Mouse (Mus musculus) stomach, embryonic 16.5 days (tissue): ENCODE measurements at regions not wholly inside any gene's neighbourhood (a gene's known extent, or its start where the extent isn't known, plus 50 kb on each side); places are given as distances from the start of the nearest gene placed in this dataset.

Experiments used
- ATAC-seq: fragments of 200-750 bp; cut with Nextera tagmentation; 2 replicates; pipeline ENCODE4 v1.8.0; 2017; ENCODE audit warnings: moderate number of reproducible peaks, moderate TSS enrichment; ENCODE audit not compliant: insufficient read depth, low FRiP score
- H3K27ac ChIP-seq: fragments of 300-500 bp; sonication (generic); 2 replicates; pipeline ENCODE4 v1.5.1; 2014; ENCODE audit warnings: low read length
- H3K27me3 ChIP-seq: fragments of 300-500 bp; sonication (generic); 2 replicates; pipeline ENCODE4 v1.6.1; 2014; ENCODE audit warnings: low read length, control low read depth, mixed read lengths; ENCODE audit not compliant: control insufficient read depth, insufficient read depth
- H3K36me3 ChIP-seq: fragments of 300-500 bp; sonication (generic); 2 replicates; pipeline ENCODE4 v1.6.1; 2014; ENCODE audit warnings: low read length; ENCODE audit not compliant: control insufficient read depth, insufficient read depth
- H3K4me1 ChIP-seq: fragments of 300-500 bp; sonication (generic); 2 replicates; pipeline ENCODE4 v1.6.1; 2014; ENCODE audit warnings: low read length, control low read depth, mixed read lengths; ENCODE audit not compliant: control insufficient read depth, insufficient read depth
- H3K4me2 ChIP-seq: fragments of 300-500 bp; sonication (generic); 2 replicates; pipeline ENCODE4 v1.6.1; 2014; ENCODE audit warnings: low read depth, low read length, mixed read lengths
- H3K4me3 ChIP-seq: fragments of 300-500 bp; sonication (generic); replicated peaks from 2 replicates; pipeline ENCODE4 v1.5.1; 2014; ENCODE audit warnings: mild to moderate bottlenecking, low read length
- H3K9ac ChIP-seq: fragments of 300-500 bp; sonication (generic); 2 replicates; pipeline ENCODE4 v1.6.1; 2014; ENCODE audit warnings: low read length
- H3K9me3 ChIP-seq: fragments of 300-500 bp; sonication (generic); replicated peaks from 2 replicates; pipeline ENCODE4 v1.6.1; 2016; ENCODE audit warnings: low read length, control low read depth; ENCODE audit not compliant: control insufficient read depth
- WGBS: fragments of 180-500 bp; shearing (Covaris S2); extraction: QIAGEN DNeasy Blood & Tissue Kit; methylation state at CpG from one replicate; pipeline ENCODE4 v1.1.7; 2014; 5-methylcytosine and 5-hydroxymethylcytosine counted together

DNA sequence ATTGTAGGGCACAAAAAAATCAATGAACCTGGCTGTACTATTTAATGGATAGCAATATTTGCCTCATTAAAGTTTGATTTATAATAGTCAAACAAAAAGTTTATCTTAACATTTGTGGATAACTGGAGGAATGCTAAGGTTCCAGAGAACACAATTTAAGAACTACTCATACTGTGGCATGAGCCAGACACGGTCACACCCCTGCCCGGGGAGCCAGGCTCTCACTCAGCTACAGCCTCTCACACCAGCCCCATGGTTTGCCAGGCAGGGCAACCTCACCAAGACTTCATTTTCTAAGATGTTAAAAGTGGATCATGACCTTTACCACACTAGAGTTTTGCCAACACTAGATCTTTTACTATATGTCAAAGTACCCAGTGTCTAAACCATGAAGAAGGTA lies 319.7 kb upstream of the Nr5a2 start:
- 69% methylated on average over 2 of the region's 2 CpGs for WGBS
- H3K4me3 ChIP-seq = no peak overlapping the region
- no peak for ATAC-seq
- no peak overlapping the region for H3K4me2 ChIP-seq
- H3K9me3 ChIP-seq = no peaks in the 10 kb centered on the region
- H3K4me1 ChIP-seq = no peaks in the 10 kb centered on the region
- H3K9ac ChIP-seq = no peak overlapping the region
- H3K36me3 ChIP-seq = no peaks in the 10 kb centered on the region
- H3K27me3 ChIP-seq = no peaks in the 10 kb centered on the region
- H3K27ac ChIP-seq = no peak overlapping the region

DNA sequence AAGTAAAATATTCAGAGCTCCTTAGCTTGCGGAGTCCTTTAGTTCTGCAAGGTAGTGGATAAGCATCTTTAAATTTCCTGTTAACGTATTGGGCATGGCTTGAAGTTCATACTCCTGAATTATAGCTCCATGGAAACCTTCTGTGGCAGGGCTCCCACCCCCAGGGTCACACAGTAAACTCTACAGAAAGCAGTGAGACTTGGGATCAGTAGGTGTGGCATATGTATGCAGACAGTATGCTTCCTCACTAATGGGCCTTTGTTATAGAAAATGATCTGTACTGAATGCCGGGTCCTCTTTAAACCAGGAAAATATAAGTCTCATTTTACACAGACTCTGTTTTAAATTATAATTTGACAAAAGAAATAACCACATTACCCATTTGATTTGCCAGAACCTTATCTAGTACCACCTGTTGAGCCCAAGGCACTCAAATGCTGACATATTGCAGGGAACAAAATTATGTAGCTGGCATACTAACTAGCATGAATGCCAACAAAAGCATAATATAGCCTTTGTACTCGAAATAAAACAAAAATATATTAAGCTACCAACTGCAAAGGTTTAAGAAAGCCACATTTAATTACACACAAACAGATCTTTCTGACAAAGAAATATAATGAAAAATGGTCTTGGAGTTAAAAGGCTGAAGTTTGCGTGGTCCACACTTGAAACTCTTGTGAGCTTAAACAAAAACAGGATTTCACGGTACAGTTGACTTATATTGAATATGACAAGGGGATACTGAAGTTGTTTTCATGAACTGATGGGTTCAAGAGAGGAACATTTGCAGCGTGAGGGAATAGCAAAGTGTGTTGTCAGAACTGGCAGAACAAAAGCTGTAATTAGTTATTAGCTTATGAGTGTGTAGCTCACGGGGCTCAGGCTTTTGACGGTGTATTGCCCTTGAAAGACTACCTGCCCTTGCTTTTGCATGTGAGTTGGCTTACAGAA lies 310.7 kb upstream of the Nr5a2 start:
- WGBS = 73% methylated on average over 9 of the region's 9 CpGs
- Histone ChIP-seq H3K4me2 (no peak overlapping the region), H3K9ac (no peak overlapping the region), H3K4me3 (no peak overlapping the region), H3K27ac (no peak overlapping the region), H3K9me3 (no peaks in the 10 kb centered on the region), H3K4me1 (no peaks in the 10 kb centered on the region), H3K27me3 (no peaks in the 10 kb centered on the region), H3K36me3 (no peaks in the 10 kb centered on the region)
- ATAC-seq = no peak

DNA sequence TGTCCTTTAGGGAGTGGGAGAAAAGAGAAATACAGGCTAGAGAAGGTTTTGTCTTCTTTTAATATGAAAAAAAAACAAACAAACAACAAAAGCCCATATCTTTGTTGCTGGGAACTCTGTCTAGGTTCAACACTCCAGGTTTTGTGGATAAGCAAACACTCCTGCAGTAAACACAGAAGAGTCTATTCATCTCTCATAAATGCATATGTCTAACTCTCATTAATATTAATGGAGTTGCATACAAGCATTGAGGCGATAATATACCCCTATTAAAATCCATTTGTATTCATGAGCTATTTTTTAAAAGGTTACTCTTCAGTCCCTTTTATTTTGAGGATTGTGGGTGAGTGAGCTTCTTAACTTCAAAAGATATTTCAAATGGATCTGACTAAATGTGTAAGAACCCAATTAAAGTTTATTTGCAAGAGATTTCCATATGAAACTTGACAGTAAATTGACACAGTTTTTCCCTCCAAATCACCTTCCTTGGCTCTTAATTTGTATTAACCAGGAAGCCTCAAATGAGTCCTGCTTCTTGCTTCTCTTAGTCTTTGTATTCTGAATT lies 302.6 kb upstream of the Nr5a2 start:
- Histone ChIP-seq H3K4me3 (no peak overlapping the region), H3K27me3 (no peaks in the 10 kb centered on the region), H3K9me3 (no peaks in the 10 kb centered on the region), H3K4me1 (no peaks in the 10 kb centered on the region), H3K4me2 (no peak overlapping the region), H3K36me3 (no peaks in the 10 kb centered on the region), H3K27ac (no peak overlapping the region), H3K9ac (no peak overlapping the region)
- 88% methylated on average over 1 of the region's 1 CpGs for WGBS
- no peak for ATAC-seq

DNA sequence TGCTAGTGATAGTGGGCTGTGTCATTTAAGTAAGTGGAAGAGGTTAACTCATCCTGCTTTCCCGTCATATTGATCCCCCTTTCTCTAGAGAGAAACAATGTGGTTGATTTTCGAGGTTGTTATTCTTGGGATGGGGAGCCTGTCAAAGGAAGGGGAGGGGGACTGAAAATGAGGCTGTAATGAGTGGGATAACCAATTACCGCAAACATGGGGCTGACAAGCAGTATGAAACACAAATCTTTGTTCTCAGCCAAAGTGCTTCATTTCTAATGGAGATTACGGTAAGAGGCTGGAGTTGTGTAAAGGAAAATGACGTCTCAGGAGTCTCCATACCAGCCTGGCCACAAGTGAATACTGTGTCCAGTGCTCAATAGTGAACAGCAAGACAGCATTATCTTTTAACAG lies 301.9 kb upstream of the Nr5a2 start:
- WGBS = 59% methylated on average over 5 of the region's 5 CpGs
- no peaks in the 10 kb centered on the region for H3K4me1 ChIP-seq
- H3K4me2 ChIP-seq = no peak overlapping the region
- H3K4me3 ChIP-seq = no peak overlapping the region
- H3K9me3 ChIP-seq = no peaks in the 10 kb centered on the region
- no peaks in the 10 kb centered on the region for H3K36me3 ChIP-seq
- no peaks in the 10 kb centered on the region for H3K27me3 ChIP-seq
- ATAC-seq = no peak
- H3K27ac ChIP-seq = no peak overlapping the region
- H3K9ac ChIP-seq = no peak overlapping the region

DNA sequence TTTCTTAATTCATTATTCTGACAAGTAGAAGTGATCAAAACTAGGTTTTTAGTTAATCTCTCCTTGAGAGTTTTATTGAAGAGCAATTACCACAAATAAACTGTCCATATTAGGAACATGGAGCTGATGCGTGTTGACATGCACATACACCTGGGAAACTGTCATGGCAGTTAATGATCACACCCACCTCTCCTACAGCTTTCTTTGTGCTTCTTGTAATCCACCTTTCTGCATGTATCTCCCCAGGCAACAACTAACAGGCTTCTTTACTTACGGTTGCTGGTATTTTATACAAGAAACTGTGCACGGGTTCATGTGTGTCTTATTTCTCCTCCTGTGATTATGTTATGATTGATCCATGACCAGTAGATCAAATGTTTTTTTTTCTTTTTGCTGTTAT lies 296.0 kb upstream of the Nr5a2 start:
- Histone ChIP-seq H3K9ac (no peak overlapping the region), H3K4me1 (no peaks in the 10 kb centered on the region), H3K27me3 (no peaks in the 10 kb centered on the region), H3K9me3 (0 out of 2 replicates have a peak, but pooled peaks cover 5% of the 10 kb centered on the region), H3K36me3 (no peaks in the 10 kb centered on the region), H3K27ac (no peak overlapping the region), H3K4me2 (no peak overlapping the region), H3K4me3 (no peak overlapping the region)
- no peak for ATAC-seq
- WGBS = 74% methylated on average over 3 of the region's 3 CpGs

DNA sequence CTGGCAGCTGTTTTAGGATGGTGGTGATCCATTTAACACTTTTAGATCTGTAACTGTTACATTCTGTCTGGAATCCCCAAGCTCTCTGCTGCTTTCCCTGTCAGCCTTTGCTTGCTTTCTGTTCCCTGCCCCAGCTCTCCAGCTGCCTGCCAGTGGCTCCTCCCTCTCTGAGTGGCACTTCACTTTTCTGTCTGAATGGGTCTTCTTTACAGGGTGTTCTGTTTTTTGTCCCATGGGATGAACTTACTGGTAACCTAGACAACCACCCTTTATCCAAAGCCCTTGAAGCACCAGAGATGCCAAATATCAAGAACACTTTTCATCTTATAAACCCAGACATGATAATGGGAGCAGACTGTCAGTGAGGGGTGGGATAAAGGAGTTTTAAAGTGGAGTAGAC lies 294.8 kb upstream of the Nr5a2 start:
- H3K27ac ChIP-seq = no peak overlapping the region
- H3K9me3 ChIP-seq = 0 out of 2 replicates have a peak, but pooled peaks cover 5% of the 10 kb centered on the region
- no peak overlapping the region for H3K9ac ChIP-seq
- no peaks in the 10 kb centered on the region for H3K27me3 ChIP-seq
- H3K36me3 ChIP-seq = no peaks in the 10 kb centered on the region
- H3K4me1 ChIP-seq = no peaks in the 10 kb centered on the region
- no peak for ATAC-seq
- no peak overlapping the region for H3K4me2 ChIP-seq
- H3K4me3 ChIP-seq = no peak overlapping the region

DNA sequence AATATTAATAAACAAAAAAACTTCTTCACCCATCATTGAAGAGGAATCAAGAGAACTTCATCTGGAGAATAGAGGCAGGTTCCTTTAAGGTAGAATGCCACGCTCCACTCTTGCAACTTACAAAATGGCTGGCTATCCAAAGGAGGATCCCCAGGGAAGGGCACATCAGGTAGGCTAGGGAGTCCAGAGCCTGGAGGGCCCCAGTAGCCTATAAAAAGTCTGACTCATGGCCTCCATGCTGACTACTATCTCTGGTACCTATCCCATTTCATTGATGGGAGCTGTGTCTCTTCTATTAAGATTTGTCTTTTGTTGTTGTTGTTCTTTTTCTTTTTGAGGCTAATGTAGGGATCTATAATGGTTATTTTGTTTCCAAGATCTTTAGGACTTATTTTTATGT lies 294.4 kb upstream of the Nr5a2 start:
- no peak for ATAC-seq
- Histone ChIP-seq H3K9me3 (0 out of 2 replicates have a peak, but pooled peaks cover 5% of the 10 kb centered on the region), H3K27me3 (no peaks in the 10 kb centered on the region), H3K36me3 (no peaks in the 10 kb centered on the region), H3K27ac (no peak overlapping the region), H3K9ac (no peak overlapping the region), H3K4me2 (no peak overlapping the region), H3K4me1 (no peaks in the 10 kb centered on the region), H3K4me3 (no peak overlapping the region)
- WGBS = 95% methylated on average over 1 of the region's 1 CpGs

DNA sequence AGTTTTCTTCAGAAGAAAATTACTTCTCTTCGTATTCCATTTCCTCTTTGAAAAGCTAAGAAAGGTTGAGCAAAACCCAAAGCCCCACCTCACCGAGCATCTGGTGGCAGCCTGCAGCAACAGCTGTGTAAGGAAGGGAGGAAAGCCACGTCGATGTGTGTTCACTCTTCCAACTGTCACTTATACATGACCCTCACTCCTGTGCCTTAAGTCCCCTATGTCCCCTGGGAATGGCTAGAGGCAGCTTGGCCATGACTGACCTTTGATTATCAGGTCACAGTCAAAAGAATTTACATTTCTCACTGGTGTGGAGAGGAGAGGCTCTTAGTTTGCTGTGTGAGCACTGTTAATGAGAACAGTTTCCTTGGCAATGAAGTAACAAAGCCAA lies 266.8 kb upstream of the Nr5a2 start:
- Histone ChIP-seq H3K27me3 (no peaks in the 10 kb centered on the region; the same call in 1 of the 2 replicates), H3K36me3 (no peaks in the 10 kb centered on the region), H3K9me3 (no peaks in the 10 kb centered on the region), H3K9ac (no peak overlapping the region), H3K4me1 (no peaks in the 10 kb centered on the region), H3K27ac (no peak overlapping the region), H3K4me3 (no peak overlapping the region), H3K4me2 (no peak overlapping the region)
- ATAC-seq = no peak
- 82% methylated on average over 4 of the region's 4 CpGs for WGBS

DNA sequence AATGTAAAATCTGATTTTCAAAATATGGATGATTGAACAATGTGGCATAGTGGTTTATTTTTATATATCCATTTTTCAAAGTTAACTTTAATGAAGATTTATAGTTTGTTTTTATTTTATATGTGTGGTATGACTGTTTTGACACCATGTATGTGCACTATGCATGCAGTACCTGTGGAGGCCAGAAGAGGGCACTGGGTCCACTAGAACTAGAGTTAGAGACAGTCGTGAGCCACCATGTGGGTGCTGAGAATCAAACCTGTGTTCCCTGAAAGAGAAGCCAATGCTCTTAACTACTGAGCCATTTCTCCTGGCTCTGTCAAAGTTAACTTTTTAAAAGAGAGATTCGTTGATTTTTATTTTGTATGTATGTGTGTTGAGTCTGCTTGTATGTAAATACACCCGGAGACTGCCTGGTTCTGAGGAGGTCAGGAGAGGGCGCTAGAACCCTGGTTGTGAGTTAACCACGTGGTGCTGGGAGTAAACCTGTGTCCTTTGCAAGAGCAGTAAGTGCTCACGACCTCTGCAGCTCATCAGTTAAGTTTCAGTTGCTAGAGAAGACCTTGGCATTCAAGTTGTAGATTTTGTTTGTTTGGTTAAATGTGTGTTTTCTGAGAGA lies 266.3 kb upstream of the Nr5a2 start:
- WGBS = 81% methylated on average over 6 of the region's 6 CpGs
- Histone ChIP-seq H3K4me1 (0 out of 2 replicates have a peak, but pooled peaks cover 4% of the 10 kb centered on the region), H3K36me3 (no peaks in the 10 kb centered on the region), H3K4me2 (no peak overlapping the region), H3K4me3 (no peak overlapping the region), H3K27ac (no peak overlapping the region), H3K27me3 (no peaks in the 10 kb centered on the region; the same call in 1 of the 2 replicates), H3K9ac (no peak overlapping the region), H3K9me3 (no peaks in the 10 kb centered on the region)
- no peak for ATAC-seq
